Mouse (Mus musculus) kidney, adult 2 months (tissue): ENCODE measurements at regions not wholly inside any gene's neighbourhood (a gene's known extent, or its start where the extent isn't known, plus 50 kb on each side); places are given as distances from the start of the nearest gene placed in this dataset.
"Not testable (repeated sequence)": the region's sequence is repeated elsewhere in the genome, so short reads cannot be mapped to it uniquely, and the experiment has no call there.

Source experiments
- DNase-seq: peaks from one replicate; pipeline ENCODE4 v3.0.0; 2021
- H3K27ac ChIP-seq: fragments of 200-500 bp; 2 replicates; pipeline ENCODE4 v1.5.1; 2012; ENCODE audit warnings: low read depth, low read length, control low read depth, inconsistent platforms; ENCODE audit not compliant: insufficient read depth
- H3K27me3 ChIP-seq: fragments of 200-500 bp; replicated peaks from 2 replicates; pipeline ENCODE4 v1.6.1; 2012; ENCODE audit warnings: mild to moderate bottlenecking, moderate library complexity, low read length, inconsistent platforms; ENCODE audit not compliant: control insufficient read depth, insufficient read depth
- H3K36me3 ChIP-seq: fragments of 200-500 bp; 2 replicates; pipeline ENCODE4 v1.6.1; 2012; ENCODE audit warnings: mild to moderate bottlenecking, moderate library complexity, low read length, inconsistent platforms; ENCODE audit not compliant: control insufficient read depth, insufficient read depth
- H3K4me1 ChIP-seq: fragments of 200-500 bp; 2 replicates; pipeline ENCODE4 v1.6.1; 2011; ENCODE audit warnings: low read length; ENCODE audit not compliant: control insufficient read depth, insufficient read depth
- H3K4me3 ChIP-seq: fragments of 200-500 bp; 2 replicates; pipeline ENCODE4 v1.5.1; 2011; ENCODE audit warnings: mild to moderate bottlenecking, low read depth, low read length, control low read depth; ENCODE audit not compliant: insufficient read depth
- CTCF ChIP-seq: fragments of 200-500 bp; conservative IDR thresholded peaks from 2 replicates; pipeline ENCODE4 v1.5.1; 2011; ENCODE audit warnings: low read depth, mild to moderate bottlenecking, control low read depth, low read length, moderate library complexity, mixed read lengths; ENCODE audit not compliant: insufficient read depth, insufficient read length
- POLR2A ChIP-seq: fragments of 200-500 bp; IDR thresholded peaks from one replicate; pipeline ENCODE4 v1.6.1; 2011; ENCODE audit warnings: low read depth, low read length, control low read depth
- WGBS: fragments of 180-500 bp; shearing (Covaris S2); methylation state at CpG from one replicate; pipeline ENCODE4 v1.1.7; 2018; 5-methylcytosine and 5-hydroxymethylcytosine counted together

GRCm38 (mm10) chr8:4934551-4934950 lies 155.2 kb upstream of the Shcbp1 start:
- no peak for DNase-seq
- TF ChIP-seq POLR2A: no peak
- TF ChIP-seq CTCF: no peak
- Histone ChIP-seq H3K27ac (no peak overlapping the region), H3K27me3 (no peaks in the 10 kb centered on the region), H3K4me3 (no peak overlapping the region), H3K4me1 (no peaks in the 10 kb centered on the region), H3K36me3 (no peaks in the 10 kb centered on the region)

- no peaks in the 10 kb centered on the region for H3K4me1 ChIP-seq
- no peak overlapping the region for H3K27ac ChIP-seq
- H3K27me3 ChIP-seq: no peaks in the 10 kb centered on the region
- TF ChIP-seq POLR2A (no peak), CTCF (no peak)
- H3K36me3 ChIP-seq: no peaks in the 10 kb centered on the region
- no peak overlapping the region for H3K4me3 ChIP-seq
- 74% methylated on average over 2 of the region's 2 CpGs for WGBS
- no peak for DNase-seq
Observed at GRCm38 (mm10) chr8:4934035-4934434, 154.7 kb upstream of the Shcbp1 start.

GRCm38 (mm10) chr8:4916447-4916846 lies 137.1 kb upstream of the Shcbp1 start:
- Histone ChIP-seq H3K4me3 (no peak overlapping the region), H3K4me1 (no peaks in the 10 kb centered on the region), H3K36me3 (no peaks in the 10 kb centered on the region), H3K27ac (no peak overlapping the region), H3K27me3 (no peaks in the 10 kb centered on the region)
- no peak for DNase-seq
- TF ChIP-seq CTCF: no peak
- no peak for TF ChIP-seq POLR2A

- WGBS: 48% methylated on average over 2 of the region's 2 CpGs
- DNase-seq: peak; percentile 91
- H3K4me1 ChIP-seq: 0 out of 2 replicates have a peak, but pooled peaks cover 2% of the 10 kb centered on the region
- H3K27me3 ChIP-seq: no peaks in the 10 kb centered on the region
- no peaks in the 10 kb centered on the region for H3K36me3 ChIP-seq
- H3K4me3 ChIP-seq: no peak overlapping the region
- H3K27ac ChIP-seq: no peak overlapping the region
- no peak for TF ChIP-seq POLR2A
- TF ChIP-seq CTCF: no peak
Observed at GRCm38 (mm10) chr8:4895046-4895445, 115.7 kb upstream of the Shcbp1 start.

- H3K4me1 ChIP-seq, H3K27ac ChIP-seq, H3K27me3 ChIP-seq, H3K36me3 ChIP-seq, H3K4me3 ChIP-seq: not testable (repeated sequence)
- TF ChIP-seq CTCF: peak; percentile 61
- whole genome bisulfite sequencing: 77% methylated on average over 7 of the region's 7 CpGs
- peak; percentile 71 for DNase-seq
Observed at GRCm38 (mm10) chr8:4868761-4869160, 89.4 kb upstream of the Shcbp1 start.

GRCm38 (mm10) chr8:4839087-4839486 lies 59.7 kb upstream of the Shcbp1 start:
- H3K27ac ChIP-seq: peak overlapping the region; percentile 83
- H3K36me3 ChIP-seq: no peaks in the 10 kb centered on the region
- no peak overlapping the region for H3K4me3 ChIP-seq
- WGBS: 44% methylated on average over 3 of the region's 3 CpGs
- peaks cover 12% of the 10 kb centered on the region for H3K4me1 ChIP-seq
- no peak for TF ChIP-seq CTCF
- peak; percentile 82 for DNase-seq
- H3K27me3 ChIP-seq: no peaks in the 10 kb centered on the region

- no peak for DNase-seq
- no peaks in the 10 kb centered on the region for H3K27me3 ChIP-seq
- TF ChIP-seq CTCF: no peak
- no peak for TF ChIP-seq POLR2A
- no peaks in the 10 kb centered on the region for H3K36me3 ChIP-seq
- no peak overlapping the region for H3K4me3 ChIP-seq
- peaks cover 12% of the 10 kb centered on the region for H3K4me1 ChIP-seq
- peak overlapping the region; percentile 100 for H3K27ac ChIP-seq
Observed at GRCm38 (mm10) chr8:4838527-4838926, 59.2 kb upstream of the Shcbp1 start.

- Histone ChIP-seq H3K4me3 (no peak overlapping the region), H3K36me3 (no peaks in the 10 kb centered on the region), H3K4me1 (peaks cover 12% of the 10 kb centered on the region), H3K27me3 (no peaks in the 10 kb centered on the region), H3K27ac (peak overlapping the region; percentile 100)
- TF ChIP-seq POLR2A: no peak
- 31% methylated on average over 2 of the region's 2 CpGs for WGBS
- DNase-seq: peak; percentile 76
Observed at GRCm38 (mm10) chr8:4837719-4838118, 58.4 kb upstream of the Shcbp1 start.
